Mouse (Mus musculus) cerebellum, postnatal 14 days (tissue): ENCODE measurements around the gene Gm10647.
"Not testable (repeated sequence)": the region's sequence is repeated elsewhere in the genome, so short reads cannot be mapped to it uniquely, and the experiment has no call there.

ENCODE experiments used
- DNase-seq, 2 experiments: peaks; one replicate each; pipeline ENCODE4 v3.0.0; 2021; ENCODE audit warnings: mixed read lengths in 2 of 2

Gene Gm10647

DNA sequence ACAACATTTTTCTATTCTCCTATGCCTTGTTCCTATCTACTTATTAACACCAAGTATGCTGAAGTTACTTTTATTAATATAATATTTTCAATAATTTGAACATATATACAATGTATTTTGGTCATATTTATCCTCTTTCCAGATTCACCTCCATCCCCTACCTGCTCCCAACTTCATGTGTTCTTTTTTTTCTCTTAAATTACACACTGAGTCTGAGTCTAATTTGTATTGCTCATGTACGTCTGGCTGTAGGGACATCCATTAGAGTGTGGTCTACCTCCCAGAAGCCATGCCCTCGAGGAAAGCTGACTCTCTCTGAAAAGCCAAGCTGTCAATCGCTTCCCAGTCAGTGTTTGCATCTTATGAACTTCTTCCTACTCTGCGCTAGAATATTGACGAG lies at the start of gene Gm10647:
Gene Gm10647, plus strand, starts transcription at position 301 of the 400 bp plus-strand sequence.
- no peak for DNase-seq

DNA sequence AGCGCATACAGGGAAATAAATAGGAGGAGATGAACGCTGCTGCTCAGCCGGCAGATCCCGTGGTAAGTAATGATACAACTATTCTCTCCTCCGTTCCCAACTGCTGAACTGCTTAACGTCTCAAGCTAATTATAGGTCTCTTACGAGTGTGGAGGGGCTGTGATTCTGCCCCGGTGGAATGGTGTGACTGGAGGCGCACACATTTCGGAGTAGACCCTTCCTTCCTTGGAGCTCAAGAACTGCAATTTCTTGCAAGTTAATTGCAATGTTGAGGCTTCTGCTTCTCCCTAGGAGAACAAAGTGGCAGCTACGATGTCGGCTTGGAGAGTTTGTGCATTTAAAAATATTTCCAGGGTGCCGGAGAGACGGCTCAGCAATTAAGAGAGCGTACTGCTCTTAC lies 48.4 kb upstream of the Gm10647 start:
- no peak for DNase-seq

- DNase-seq, result no peak
These were observed 44.0 kb upstream of the Gm10647 start for GRCm38 (mm10) chr9:66752849-66753248.

DNA sequence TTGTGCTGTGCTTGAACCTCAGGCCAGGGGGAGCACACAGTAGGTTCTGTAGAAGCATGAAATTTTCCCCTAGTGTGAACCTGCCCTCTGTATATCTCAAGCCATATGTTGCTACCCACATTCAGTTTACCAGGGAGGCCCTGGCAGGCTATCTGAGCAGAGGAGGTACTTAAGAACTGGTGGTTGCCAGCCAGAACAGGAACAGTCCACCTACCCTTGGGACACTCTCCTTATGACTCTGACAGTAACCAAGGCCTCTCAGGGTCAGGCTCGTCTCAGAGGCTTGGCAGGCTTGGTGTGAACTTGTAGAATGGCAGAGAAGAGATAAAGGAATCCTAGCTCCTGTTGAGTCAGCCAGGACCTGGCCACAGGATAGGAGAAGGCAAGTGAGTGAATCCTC lies 35.8 kb upstream of the Gm10647 start:
- DNase-seq, result no peak

GRCm38 (mm10) chr9:66768721-66769120 lies 28.1 kb upstream of the Gm10647 start:
- no peak for DNase-seq

DNA sequence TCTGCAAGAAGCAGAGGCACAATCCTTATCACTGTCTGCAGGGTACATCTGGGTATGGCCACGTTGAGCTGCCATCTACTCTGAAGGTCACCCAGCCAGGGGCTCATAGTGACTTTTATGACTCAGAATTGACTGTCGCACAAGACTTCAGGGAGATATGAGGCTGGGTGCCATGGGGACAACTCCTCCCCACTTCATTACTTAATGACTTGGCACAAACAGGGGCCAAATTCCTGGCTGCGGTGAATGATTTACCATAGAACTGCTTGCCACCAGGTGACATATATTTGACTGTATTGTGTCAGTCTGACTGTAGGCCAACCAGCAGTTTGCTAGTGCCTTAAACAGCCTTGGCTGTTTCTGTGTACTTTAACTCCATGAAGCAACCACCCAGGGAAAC lies 27.6 kb upstream of the Gm10647 start:
- no peak for DNase-seq

- DNase-seq, result no peak
These were observed 26.1 kb upstream of the Gm10647 start for GRCm38 (mm10) chr9:66770701-66771100.

- peak in 1 of 2 experiments; percentile 21 for DNase-seq
These were observed 12.3 kb upstream of the Gm10647 start for GRCm38 (mm10) chr9:66784552-66784951.

- peak; percentile 43 to 63 for DNase-seq
These were observed 9.0 kb upstream of the Gm10647 start for GRCm38 (mm10) chr9:66787821-66788220.

GRCm38 (mm10) chr9:66794629-66795463 lies 2.0 kb upstream of the Gm10647 start:
- peak; percentile 12 to 37 for DNase-seq

DNA sequence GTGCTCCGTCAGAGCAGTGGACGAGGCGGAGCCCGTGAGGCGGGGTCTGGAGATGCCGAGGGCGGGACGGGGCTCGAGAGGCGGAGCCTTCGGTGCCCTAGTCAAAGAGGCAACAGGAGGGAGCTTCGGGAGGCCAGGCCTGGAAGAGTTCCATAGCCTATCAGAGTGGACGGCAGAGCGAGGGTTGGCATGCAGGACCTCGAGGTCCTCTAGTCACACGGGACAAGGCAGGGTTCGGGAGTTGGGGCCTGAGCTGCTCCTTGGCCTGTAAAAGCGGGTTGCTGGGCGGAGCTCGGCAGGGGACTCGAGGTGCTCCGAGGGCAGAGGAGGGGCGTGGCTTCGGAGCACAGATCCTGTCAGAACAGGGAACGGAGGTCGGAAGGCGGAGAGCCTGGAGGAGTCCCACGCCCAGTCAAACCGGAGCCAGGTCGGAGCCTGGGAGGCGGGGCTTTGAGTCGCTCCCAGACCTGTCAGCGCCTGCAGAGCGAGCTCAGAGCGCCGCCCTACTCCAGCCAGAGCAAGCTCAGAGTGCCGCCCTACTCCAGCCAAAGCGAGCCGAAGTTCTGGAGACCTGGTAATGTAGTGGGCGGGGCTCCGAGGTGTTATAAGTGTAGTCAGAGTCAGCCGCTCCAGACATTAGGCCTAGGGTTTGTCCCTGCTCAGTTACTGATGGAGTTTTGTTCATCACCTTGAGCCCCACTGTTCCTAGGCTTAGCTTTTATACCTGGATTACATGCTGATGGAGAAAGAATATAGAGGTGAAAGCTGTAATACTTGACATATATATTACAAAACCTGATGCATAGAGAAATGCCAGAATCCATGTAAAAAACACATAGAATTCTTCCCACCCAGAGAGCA lies 1.1 kb upstream of the Gm10647 start, which contains the start of gene Aph1b:
Gene Aph1b, minus strand, starts transcription at position 27 of the 861 bp plus-strand sequence.
- DNase-seq, result peak; percentile 96 to 97

DNA sequence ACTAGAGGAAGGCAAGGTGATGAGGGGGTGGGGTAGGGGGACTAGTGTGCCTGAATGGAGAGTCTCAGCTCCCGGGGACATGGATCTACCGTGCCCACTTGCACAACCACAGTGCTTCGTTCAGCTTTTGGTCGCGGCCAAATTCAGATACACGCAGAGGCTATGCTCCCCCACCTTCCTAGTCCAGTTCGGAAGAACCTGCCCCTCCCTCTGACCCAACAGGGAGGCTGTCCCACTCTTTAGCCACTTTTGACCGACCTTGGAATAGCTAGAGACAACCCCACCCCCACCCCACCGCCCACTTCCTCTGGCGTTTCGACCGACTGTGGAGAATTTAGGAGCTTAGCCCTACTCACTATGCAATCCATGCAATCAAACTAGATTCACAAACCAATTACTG lies 5.1 kb downstream of the Gm10647 start:
- DNase-seq, result no peak

DNA sequence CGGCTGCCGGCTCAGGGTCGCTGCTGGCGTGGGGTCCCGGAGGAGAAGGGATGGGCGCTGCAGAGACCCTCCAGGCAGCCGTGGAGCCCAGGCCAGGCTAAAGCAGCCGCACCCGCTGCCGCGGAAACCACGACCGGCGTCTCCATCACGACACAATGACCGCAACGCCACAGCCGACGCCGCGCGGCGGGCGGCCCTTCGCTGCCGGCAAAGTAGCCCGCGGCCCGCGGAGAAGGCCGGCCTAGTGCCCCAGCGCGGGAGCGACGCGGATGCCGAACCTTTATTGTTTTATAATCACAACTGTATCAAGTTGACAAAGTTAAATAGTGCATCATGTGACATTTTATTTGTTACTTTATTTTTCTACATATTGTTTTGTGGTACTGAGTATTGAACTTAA lies 9.1 kb downstream of the Gm10647 start:
- peak in 1 of 2 experiments; percentile 14 for DNase-seq

GRCm38 (mm10) chr9:66813392-66813791 lies 16.6 kb downstream of the Gm10647 start:
- DNase-seq, result no peak

GRCm38 (mm10) chr9:66820996-66821395 lies 24.2 kb downstream of the Gm10647 start:
- no peak for DNase-seq

DNA sequence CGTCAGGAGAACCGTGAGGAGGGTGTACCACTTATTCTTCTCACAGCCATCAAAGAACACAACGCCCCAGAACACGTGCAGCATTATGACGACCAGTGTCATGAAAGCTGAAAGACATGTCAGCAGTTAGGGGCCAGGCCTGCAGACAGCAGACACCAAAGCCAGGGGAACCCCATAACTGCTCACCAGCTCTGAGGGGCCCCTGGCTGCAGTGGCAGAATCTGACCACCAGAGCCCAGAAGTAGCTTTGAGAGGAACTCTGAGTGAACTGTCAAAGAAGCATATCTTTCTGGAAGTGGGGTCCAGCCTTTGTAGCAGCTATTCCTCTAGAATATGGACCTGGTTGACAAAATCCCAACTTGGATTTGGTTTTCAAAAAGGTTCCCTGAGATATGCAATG lies 25.4 kb downstream of the Gm10647 start:
- not testable (repeated sequence) for DNase-seq

- peak; percentile 57 for DNase-seq
These were observed 29.2 kb downstream of the Gm10647 start for GRCm38 (mm10) chr9:66825990-66826389.

DNA sequence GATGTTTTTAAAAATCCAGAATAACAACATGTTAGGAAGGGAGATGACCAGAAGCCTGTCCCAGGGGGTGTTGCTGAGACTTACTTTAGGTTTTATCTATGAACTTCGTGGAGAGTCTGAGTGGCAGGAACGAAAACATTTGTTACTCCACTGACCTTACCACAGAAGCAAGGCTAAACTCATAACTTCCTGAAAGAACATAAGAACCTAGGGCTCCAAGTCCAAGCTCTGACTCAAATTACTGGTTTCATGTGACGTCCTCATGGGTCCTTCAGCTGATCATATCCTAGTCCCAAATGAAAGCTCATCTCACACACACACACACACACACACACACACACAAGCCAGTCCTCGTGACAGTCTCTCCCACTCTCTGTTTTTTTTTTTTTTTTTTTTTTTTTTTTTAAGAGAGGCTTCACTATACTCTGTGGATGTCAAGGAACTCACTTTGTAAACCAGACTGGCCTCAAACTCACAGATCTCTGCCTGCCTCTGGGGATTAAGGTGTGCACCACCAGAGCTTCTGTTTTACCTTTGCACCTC lies 35.6 kb downstream of the Gm10647 start:
- DNase-seq, result no peak

DNA sequence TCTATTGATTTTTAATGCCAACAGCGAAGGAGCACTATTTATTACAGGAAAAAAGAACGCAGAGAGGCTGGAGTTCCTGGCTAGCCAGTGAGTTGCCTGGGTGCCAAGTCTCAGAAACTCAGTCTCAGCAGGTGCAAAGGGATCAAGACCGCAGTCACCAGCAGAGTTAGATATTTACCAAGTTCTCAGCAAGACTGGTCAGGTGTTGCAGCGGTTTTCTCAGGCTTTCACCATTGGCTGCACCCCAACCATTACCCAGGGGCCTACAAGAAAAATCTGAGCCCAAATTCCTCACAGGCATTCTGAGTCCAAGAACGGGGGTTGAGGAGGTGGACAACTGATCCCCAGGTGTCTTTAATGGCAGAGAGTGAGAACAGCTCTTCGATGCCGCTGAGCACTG lies 37.0 kb downstream of the Gm10647 start:
- peak; percentile 14 to 28 for DNase-seq

DNA sequence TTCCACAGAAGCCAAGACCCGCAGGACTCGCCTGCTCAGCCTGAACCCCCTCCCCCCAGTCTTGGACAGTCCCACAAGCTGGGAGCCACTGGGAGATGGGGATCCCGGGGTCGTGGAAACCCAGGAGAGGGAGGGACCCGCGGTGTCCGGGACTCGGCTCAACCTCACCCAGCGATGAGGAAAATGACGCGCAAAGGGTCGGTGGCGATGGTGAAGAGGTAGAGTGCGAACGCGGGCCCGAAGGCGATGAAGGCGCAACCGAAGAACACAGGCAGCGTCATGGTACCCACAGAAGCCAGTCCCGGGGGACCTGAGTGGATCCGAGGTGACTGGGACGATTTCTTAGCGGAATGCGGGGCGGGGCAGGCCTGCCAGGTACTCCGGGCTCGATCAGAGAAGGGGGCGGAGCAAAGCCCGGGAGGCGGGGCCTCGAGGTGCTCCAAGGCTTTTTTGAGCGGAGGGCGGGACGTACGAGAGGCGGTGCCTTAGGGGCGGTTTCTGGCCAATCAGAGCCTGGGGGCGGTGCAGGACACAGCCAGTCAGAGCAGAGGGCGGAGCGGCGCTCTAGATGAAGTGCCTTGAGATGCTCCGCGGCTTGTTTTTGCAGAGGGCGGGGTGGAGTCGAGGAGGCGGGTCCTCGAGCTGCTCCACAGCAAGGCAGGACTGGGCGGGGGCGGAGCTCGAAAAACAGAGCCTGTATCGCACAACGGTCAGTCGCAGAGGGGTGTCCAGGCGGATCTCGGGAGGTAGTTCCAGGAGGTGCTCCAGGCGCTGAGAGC lies 37.7 kb downstream of the Gm10647 start, which contains the start of gene Aph1c:
Gene Aph1c, minus strand, starts transcription at position 409 of the 779 bp plus-strand sequence.
- peak; percentile 99 for DNase-seq

- no peak for DNase-seq
These were observed 38.2 kb downstream of the Gm10647 start for GRCm38 (mm10) chr9:66835097-66835480.

- DNase-seq, result no peak
These were observed 50.0 kb downstream of the Gm10647 start for GRCm38 (mm10) chr9:66846822-66847221.
